Mouse (Mus musculus) activated CD4-positive, CD25-positive, alpha-beta regulatory T cell, adult 9 weeks (primary cell): ENCODE data around the gene Il1f8. TPM values are rescaled to one million over a fixed set of nuclear protein-coding genes. Genes with fewer than 3 reads are reported as not detected.

Source experiments
- polyA plus RNA-seq: library from polyadenylated mRNA; unstranded; fragments of 100-300 nt; shearing (Covaris generic); gene quantifications from one replicate; pipeline ENCODE4 v1.2.1, GENCODE M21; 2017

Il1f8 gene
- polyA plus RNA-seq, result not detected

DNA sequence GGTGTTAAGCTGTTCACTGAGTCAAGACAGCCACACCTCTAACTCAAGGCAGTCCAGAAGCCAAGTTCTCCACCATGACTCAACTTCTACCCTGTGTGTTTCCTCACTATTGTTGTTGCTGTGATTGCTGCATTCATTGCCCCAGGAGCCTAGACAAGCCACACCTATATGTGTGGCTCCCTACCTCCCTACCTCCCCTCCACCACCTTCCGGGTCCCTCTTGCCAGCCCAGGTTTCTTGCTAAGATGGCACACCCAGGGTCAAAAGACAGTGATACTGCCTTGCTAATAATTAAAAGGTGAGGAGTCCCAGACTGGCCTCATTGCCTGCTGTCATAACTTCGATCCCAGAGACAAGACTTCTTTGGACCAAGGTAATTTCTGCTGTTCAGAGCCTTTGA is at the start of gene Il1f8:
Il1f8 (plus strand) TSS at position 301 of the 400 bp plus-strand sequence.

GRCm38 (mm10) chr2:24186176-24186575 is 33.2 kb downstream of the Il1f8 start, which contains the start of gene Il1f9:
Gene Il1f9, plus strand, starts transcription at chr2:24186476.

Other genes starting within 250 kb of the Il1f8 start
- not detected for gene Hnmt, start 103.8 kb upstream of the Il1f8 start, polyA plus RNA-seq
- gene Tbpl2, start 56.6 kb upstream of the Il1f8 start, polyA plus RNA-seq, result not detected
- gene Il1f9, start 33.3 kb downstream of the Il1f8 start, polyA plus RNA-seq, result not detected
- gene Il1f6, start 62.3 kb downstream of the Il1f8 start, polyA plus RNA-seq, result not detected
- not detected for gene Il1f5, start 123.8 kb downstream of the Il1f8 start, polyA plus RNA-seq
- gene Il1f10, start 138.0 kb downstream of the Il1f8 start, polyA plus RNA-seq, result not detected
- 4.3 TPM for gene Il1rn, start 183.7 kb downstream of the Il1f8 start, polyA plus RNA-seq
- gene Psd4, start 214.4 kb downstream of the Il1f8 start, polyA plus RNA-seq, result 204 TPM